Mouse (Mus musculus): Measurements from ENCODE around the gene Fam234a. TPM values are rescaled to one million over a fixed set of nuclear protein-coding genes. Genes with fewer than 3 reads are reported as not detected.
"Not testable (repeated sequence)": the region's sequence is repeated elsewhere in the genome, so short reads cannot be mapped to it uniquely, and the experiment has no call there.

Gene Fam234a
- total RNA-seq, 2 experiments from 2014 or later: 128 to 142 TPM

DNA sequence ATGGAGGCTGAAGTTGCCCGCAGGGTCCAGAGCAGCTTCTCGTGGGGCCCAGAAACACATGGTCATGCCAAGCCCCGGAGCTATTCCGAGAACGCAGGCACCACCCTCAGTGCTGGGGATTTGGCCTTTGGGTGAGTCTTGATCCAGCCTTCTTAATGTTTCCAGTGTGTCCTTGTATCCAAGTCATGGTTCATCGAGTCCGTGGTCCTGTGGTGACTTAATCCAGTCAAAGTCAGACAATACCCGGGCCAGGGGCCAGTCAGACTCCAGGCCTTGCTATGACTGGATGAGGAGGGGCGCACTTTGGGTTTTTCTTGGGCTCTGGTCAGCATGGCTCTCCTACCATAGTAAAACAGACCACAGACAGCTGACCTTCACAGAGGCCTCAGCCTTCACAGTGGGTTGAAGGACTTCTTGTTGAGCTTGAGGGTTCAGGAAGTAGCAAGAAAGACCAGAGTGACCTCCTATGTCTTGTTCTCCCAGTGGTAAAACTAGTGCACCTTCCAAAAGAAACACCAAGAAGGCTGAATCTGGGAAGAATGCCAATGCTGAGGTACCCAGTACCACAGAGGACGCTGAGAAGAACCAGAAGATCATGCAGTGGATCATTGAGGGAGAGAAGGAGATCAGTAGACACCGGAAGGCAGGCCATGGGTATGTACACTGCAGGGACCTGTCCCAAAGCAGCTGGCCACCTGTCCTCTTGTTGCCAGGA is 55.8 kb downstream of the Fam234a start:
- intact Hi-C loops (cut with DNase I): no loop called here
- no peak for DNase-seq

DNA sequence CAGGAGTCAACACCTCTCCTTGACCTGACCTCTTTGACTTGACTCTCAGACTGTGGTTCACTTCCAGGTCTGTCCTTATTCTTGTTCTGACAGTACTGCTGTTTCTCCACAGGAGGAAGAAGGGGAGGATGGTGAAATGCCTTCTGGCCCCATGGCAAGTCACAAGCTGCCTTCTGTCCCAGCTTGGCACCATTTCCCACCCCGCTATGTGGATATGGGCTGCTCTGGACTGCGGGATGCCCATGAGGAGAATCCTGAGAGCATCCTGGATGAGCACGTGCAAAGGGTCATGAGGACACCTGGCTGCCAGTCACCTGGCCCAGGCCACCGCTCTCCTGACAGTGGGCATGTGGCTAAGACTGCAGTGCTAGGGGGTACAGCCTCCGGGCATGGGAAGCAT is 56.5 kb downstream of the Fam234a start:
- no peak for DNase-seq
- intact Hi-C loops (cut with DNase I): no loop called here

DNA sequence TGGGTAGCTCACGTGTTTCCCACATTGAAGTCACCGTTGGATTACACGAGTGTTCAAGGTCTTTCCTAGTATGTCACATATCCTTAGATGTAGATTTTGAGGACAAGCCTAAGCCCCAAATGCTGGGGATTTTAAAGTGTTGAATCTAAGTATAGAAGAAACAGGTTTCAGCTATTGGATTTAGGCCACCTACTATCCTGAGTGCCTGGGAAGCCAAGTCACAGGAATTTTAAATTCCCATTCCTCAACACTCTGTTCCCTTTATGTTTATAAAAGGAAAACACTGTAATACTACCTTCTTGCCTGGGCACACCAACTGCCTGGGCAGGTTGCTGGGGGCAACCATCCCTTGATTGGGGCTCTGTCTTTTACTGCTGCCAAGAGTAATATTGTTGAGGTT is 62.9 kb downstream of the Fam234a start:
- intact Hi-C loops (cut with DNase I): no loop called here
- no peak for DNase-seq

DNA sequence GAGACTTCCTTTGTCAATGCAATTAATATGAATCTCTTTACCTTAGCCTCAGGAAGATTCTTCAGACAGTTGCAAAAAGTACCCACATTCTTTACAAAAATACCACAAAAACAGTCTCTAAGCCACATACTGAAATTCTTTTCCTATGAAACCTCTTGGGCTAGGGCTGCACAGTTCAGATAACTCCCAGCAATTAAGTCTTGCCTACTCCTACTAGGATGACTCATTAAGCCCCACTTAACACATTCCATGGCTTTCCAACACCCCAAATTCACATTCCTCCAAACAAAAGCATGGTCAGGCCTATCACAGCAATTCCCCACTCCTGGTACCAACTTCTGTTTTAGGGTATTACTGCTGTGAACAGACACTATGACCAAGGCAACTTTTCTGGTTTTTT is 65.4 kb downstream of the Fam234a start:
- intact Hi-C loops (cut with DNase I): no loop called here
- DNase-seq: no peak

DNA sequence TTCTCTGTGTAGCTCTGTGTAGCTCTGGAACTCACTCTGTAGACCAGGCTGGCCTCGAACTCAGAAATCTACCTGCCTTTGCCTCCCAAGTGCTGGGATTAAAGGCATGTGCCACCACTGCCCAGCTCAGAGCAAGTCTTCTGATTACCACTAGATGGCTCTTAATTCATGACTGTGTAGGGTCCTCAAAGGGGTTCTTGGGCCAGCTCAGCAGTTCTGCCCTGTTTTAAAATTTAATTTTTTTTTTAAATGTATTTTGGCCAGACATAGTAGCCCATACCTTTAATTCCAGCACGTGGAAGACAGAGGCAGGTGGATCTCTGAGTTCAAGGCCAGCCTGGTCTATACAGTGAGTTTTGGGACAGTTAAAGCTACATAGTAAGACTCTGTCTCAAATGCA is 68.8 kb downstream of the Fam234a start:
- intact Hi-C loops (cut with DNase I): not testable (repeated sequence)

DNA sequence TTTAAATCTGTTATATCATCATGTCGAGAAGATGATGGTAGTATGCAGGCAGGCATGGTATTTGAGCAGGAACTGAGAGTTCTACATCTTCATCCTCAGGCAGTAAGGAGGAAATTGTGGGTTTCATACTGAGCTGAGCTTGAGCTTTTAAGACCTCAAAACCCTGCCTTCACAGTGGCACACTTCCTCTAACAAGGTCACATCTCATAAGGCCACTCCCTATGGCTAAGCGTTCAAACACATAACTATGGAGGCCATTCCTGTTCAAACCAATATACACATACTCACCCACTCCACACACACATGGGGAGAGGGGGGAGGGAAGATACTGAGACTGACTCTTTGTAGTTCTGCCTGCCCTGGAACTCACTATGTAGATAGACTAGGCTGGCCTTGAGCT is 76.0 kb downstream of the Fam234a start:
- intact Hi-C loops (cut with DNase I): no loop called here
- DNase-seq: no peak

More for the DNA sequence above, 68.8 kb downstream of the Fam234a start:
- DNase-seq: not testable (repeated sequence)

DNA sequence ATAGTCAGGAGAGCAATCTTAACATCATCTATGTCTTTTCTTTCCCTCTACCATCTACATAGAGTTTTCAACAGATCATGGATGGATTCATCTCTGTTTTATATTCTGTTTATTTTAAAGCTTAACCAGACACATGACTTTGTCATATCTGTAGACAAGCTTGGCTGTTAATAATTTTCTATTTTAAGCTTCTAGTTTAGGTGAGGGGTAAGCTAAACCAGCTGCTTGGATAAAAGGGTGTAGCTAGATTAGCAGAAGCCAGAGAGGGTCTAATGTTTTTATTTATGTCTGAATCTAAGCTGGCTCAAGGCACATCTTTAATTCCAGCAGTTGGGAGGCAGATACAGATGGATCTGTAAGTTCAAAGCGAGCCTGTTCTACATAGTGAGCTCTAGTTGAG is 81.3 kb downstream of the Fam234a start:
- intact Hi-C loops (cut with DNase I): no loop called here
- DNase-seq: no peak

Other genes with a start within 250 kb of the Fam234a start
- gene Rab11fip3, start 174.7 kb downstream of the Fam234a start, total RNA-seq (2021): 10 to 100 TPM; 29.2 to 29.7 TPM
- gene Decr2, start 153.9 kb downstream of the Fam234a start, total RNA-seq (2021): 10 to 100 TPM; 10.2 to 11.2 TPM
- 1 to 10 TPM; 2.8 to 3.5 TPM for gene Nme4, start 148.6 kb downstream of the Fam234a start, total RNA-seq (2021)
- gene Tmem8, start 130.9 kb downstream of the Fam234a start, total RNA-seq (2021): 1 to 10 TPM; 3.6 to 4.1 TPM
- gene Mrpl28, start 120.7 kb downstream of the Fam234a start, total RNA-seq (2021): 100 to 1,000 TPM; 134 to 148 TPM
- 10 to 100 TPM; 15.9 to 17.3 TPM for gene Axin1, start 105.6 kb downstream of the Fam234a start, total RNA-seq (2021)
- gene Pdia2, start 45.2 kb downstream of the Fam234a start, total RNA-seq (2021): not detected
- 1 to 10 TPM in 1 of 2 experiments, under 1 TPM in 1; 0.19 to 1.4 TPM for gene Rgs11, start 41.3 kb downstream of the Fam234a start, total RNA-seq (2021)
- under 1 TPM in 1 of 2 experiments, not detected in 1; 0.31 TPM for gene Arhgdig, start 36.5 kb downstream of the Fam234a start, total RNA-seq (2021)
- gene Luc7l, start 8.7 kb upstream of the Fam234a start, total RNA-seq (2021): 10 to 100 TPM; 14.3 to 15.3 TPM
- 1 to 10 TPM; 5.2 to 6.3 TPM for gene Neurl1b, start 170.6 kb upstream of the Fam234a start, total RNA-seq (2021)